Mouse (Mus musculus): Measurements from ENCODE around the gene Itln1. TPM values are rescaled to one million over a fixed set of nuclear protein-coding genes. Genes with fewer than 3 reads are reported as not detected.

The Itln1 gene
- polyA plus RNA-seq, 1 experiment, result not detected

GRCm38 (mm10) chr1:171532830-171533229, 2.3 kb downstream of the Itln1 start:
- no peak overlapping the region for H3K4me3 ChIP-seq (replicated peaks)
- no peaks in the 10 kb centered on the region for H3K9me3 ChIP-seq (ENCODE audit: control insufficient read depth, low read length)
- TF ChIP-seq TAL1 (IDR thresholded peaks at IDR 0.05; ENCODE audit: low read length) (no peak), GATA1 (IDR thresholded peaks at IDR 0.05; ENCODE audit: low read length) (no peak)
- H3K4me1 ChIP-seq (ENCODE audit: control insufficient read depth), result no peaks in the 10 kb centered on the region
- no peaks in the 10 kb centered on the region for H3K36me3 ChIP-seq (ENCODE audit: control insufficient read depth)
- H3K27me3 ChIP-seq (ENCODE audit: control insufficient read depth), result no peaks in the 10 kb centered on the region

- TF ChIP-seq GATA1 (IDR thresholded peaks at IDR 0.05; ENCODE audit: low read length), result no peak
- no peak for TF ChIP-seq TAL1 (IDR thresholded peaks at IDR 0.05; ENCODE audit: low read length)
- no peaks in the 10 kb centered on the region for H3K9me3 ChIP-seq (ENCODE audit: control insufficient read depth, low read length)
- H3K4me3 ChIP-seq (replicated peaks), result no peak overlapping the region
- no peaks in the 10 kb centered on the region for H3K36me3 ChIP-seq (ENCODE audit: control insufficient read depth)
- H3K4me1 ChIP-seq (ENCODE audit: control insufficient read depth), result no peaks in the 10 kb centered on the region
- no peaks in the 10 kb centered on the region for H3K27me3 ChIP-seq (ENCODE audit: control insufficient read depth)
Observed at GRCm38 (mm10) chr1:171531367-171531766, 3.7 kb downstream of the Itln1 start.

GRCm38 (mm10) chr1:171515557-171515956, 19.5 kb downstream of the Itln1 start:
- Histone ChIP-seq H3K27me3 (ENCODE audit: control insufficient read depth) (no peaks in the 10 kb centered on the region), H3K36me3 (ENCODE audit: control insufficient read depth) (no peaks in the 10 kb centered on the region), H3K4me3 (replicated peaks) (no peak overlapping the region), H3K9me3 (ENCODE audit: control insufficient read depth, low read length) (peaks cover 4% of the 10 kb centered on the region), H3K4me1 (ENCODE audit: control insufficient read depth) (no peaks in the 10 kb centered on the region)
- TF ChIP-seq TAL1 (IDR thresholded peaks at IDR 0.05; ENCODE audit: low read length) (no peak), GATA1 (IDR thresholded peaks at IDR 0.05; ENCODE audit: low read length) (no peak)

DNA sequence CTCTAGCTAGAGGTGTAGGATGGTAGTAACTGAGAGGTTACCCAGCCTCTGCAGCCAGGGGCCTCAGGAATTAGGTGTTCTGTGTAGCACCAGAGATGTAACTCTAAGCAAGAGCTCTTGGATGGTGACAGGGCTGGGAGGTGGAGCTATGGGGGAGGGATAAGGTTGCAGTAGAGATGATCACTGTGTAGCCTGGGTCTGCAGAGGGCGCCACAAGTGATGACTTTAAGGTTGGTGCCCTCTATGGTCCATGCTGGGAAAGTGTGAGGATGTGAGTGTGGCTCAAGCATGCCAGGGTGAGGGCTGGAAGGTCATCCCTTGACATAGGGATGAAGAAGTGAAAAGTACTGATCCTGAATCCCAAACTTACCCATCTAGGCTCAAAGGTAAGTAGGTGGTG, 20.1 kb downstream of the Itln1 start:
- TF ChIP-seq GATA1 (IDR thresholded peaks at IDR 0.05; ENCODE audit: low read length), result no peak; the same call in 1 of the 2 replicates
- TF ChIP-seq TAL1 (IDR thresholded peaks at IDR 0.05; ENCODE audit: low read length), result no peak
- Histone ChIP-seq H3K27me3 (ENCODE audit: control insufficient read depth) (no peaks in the 10 kb centered on the region), H3K9me3 (ENCODE audit: control insufficient read depth, low read length) (peaks cover 4% of the 10 kb centered on the region), H3K4me1 (ENCODE audit: control insufficient read depth) (no peaks in the 10 kb centered on the region), H3K36me3 (ENCODE audit: control insufficient read depth) (no peaks in the 10 kb centered on the region), H3K4me3 (replicated peaks) (no peak overlapping the region)

DNA sequence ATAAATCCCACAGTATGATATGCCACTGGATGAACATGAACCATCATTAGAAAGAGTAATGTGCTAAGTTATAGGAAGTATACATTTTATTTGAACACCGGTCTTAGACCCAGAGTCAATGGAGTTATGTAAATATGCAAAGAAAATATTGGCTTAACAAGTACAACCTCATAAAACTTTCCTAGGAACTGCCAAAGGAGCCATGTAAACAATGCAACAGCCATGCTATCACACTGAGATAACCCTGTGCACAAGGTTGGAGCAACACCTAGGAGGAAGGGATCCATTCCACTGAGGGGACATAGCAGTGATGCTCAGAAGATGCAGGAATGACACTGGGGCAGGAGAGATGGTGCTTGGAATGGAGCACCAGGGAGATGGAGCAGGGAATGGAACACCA, 21.3 kb downstream of the Itln1 start:
- Histone ChIP-seq H3K4me3 (replicated peaks) (no peak overlapping the region), H3K4me1 (ENCODE audit: control insufficient read depth) (no peaks in the 10 kb centered on the region), H3K9me3 (ENCODE audit: control insufficient read depth, low read length) (peaks cover 4% of the 10 kb centered on the region), H3K36me3 (ENCODE audit: control insufficient read depth) (no peaks in the 10 kb centered on the region), H3K27me3 (ENCODE audit: control insufficient read depth) (no peaks in the 10 kb centered on the region)
- TF ChIP-seq TAL1 (IDR thresholded peaks at IDR 0.05; ENCODE audit: low read length) (no peak), GATA1 (IDR thresholded peaks at IDR 0.05; ENCODE audit: low read length) (no peak)

GRCm38 (mm10) chr1:171513234-171513633, 21.9 kb downstream of the Itln1 start:
- Histone ChIP-seq H3K4me1 (ENCODE audit: control insufficient read depth) (no peaks in the 10 kb centered on the region), H3K36me3 (ENCODE audit: control insufficient read depth) (no peaks in the 10 kb centered on the region), H3K27me3 (ENCODE audit: control insufficient read depth) (no peaks in the 10 kb centered on the region), H3K4me3 (replicated peaks) (no peak overlapping the region), H3K9me3 (ENCODE audit: control insufficient read depth, low read length) (peaks cover 2% of the 10 kb centered on the region)
- no peak for TF ChIP-seq GATA1 (IDR thresholded peaks at IDR 0.05; ENCODE audit: low read length)
- no peak for TF ChIP-seq TAL1 (IDR thresholded peaks at IDR 0.05; ENCODE audit: low read length)

GRCm38 (mm10) chr1:171504586-171504985, 30.5 kb downstream of the Itln1 start:
- Histone ChIP-seq H3K27me3 (ENCODE audit: control insufficient read depth) (no peaks in the 10 kb centered on the region), H3K4me1 (ENCODE audit: control insufficient read depth) (peaks cover 21% of the 10 kb centered on the region), H3K36me3 (ENCODE audit: control insufficient read depth) (no peaks in the 10 kb centered on the region), H3K9me3 (ENCODE audit: control insufficient read depth, low read length) (no peaks in the 10 kb centered on the region; the same call in 1 of the 2 replicates), H3K4me3 (replicated peaks) (peak overlapping the region; percentile 81)
- TF ChIP-seq TAL1 (IDR thresholded peaks at IDR 0.05; ENCODE audit: low read length), result no peak
- no peak for TF ChIP-seq GATA1 (IDR thresholded peaks at IDR 0.05; ENCODE audit: low read length)

DNA sequence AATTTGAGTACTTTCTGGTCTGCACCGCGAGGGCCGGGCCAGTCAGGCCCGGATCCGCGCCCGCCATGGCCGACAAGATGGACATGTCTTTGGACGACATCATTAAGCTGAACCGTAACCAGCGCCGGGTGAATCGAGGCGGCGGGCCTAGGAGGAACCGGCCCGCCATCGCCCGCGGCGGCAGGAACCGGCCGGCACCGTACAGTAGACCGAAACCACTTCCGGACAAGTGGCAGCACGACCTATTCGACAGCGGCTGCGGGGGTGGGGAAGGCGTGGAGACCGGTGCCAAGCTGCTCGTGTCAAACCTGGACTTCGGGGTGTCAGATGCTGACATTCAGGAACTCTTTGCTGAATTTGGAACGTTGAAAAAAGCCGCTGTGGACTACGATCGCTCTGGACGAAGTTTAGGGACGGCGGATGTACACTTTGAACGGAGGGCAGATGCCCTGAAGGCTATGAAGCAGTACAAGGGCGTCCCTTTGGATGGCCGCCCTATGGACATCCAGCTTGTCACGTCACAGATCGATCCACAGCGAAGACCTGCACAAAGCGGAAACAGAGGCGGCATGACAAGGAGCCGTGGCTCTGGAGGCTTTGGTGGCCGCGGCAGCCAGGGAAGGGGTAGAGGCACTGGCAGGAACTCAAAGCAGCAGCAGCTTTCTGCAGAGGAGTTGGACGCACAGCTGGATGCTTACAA, 31.4 kb downstream of the Itln1 start:
- no peaks in the 10 kb centered on the region for H3K27me3 ChIP-seq (ENCODE audit: control insufficient read depth)
- no peaks in the 10 kb centered on the region for H3K36me3 ChIP-seq (ENCODE audit: control insufficient read depth)
- H3K9me3 ChIP-seq (ENCODE audit: control insufficient read depth, low read length), result no peaks in the 10 kb centered on the region
- TF ChIP-seq GATA1 (IDR thresholded peaks at IDR 0.05; ENCODE audit: low read length) (no peak), TAL1 (IDR thresholded peaks at IDR 0.05; ENCODE audit: low read length) (no peak)
- peak overlapping the region; percentile 81 for H3K4me3 ChIP-seq (replicated peaks)
- H3K4me1 ChIP-seq (ENCODE audit: control insufficient read depth), result peaks cover 21% of the 10 kb centered on the region

DNA sequence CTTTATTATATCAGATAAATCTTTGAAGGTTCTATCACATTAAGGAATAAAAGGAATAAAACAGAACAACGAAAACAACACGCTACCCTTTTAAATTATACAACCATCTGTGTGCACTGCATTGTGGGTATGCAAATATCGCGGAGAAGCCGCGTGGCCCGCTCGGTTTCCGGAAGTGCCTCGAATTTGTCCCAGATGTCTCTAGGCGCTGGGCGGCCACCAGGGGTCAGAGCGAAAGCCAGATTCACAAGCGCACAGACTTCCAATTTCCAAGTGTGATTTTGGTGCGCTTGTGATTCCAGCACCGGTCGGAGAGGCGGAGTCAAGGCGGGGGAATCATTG, 31.9 kb downstream of the Itln1 start, which contains the start of gene Alyref2:
Gene Alyref2 (plus strand): TSS at position 229 of the 342 bp plus-strand sequence.
- H3K4me3 ChIP-seq (replicated peaks), result peak within 1 kb of the TSS; percentile 81
- H3K27me3 ChIP-seq (ENCODE audit: control insufficient read depth), result no peaks in the 10 kb centered on the region
- H3K4me1 ChIP-seq (ENCODE audit: control insufficient read depth), result peaks cover 21% of the 10 kb centered on the region
- no peaks in the 10 kb centered on the region for H3K36me3 ChIP-seq (ENCODE audit: control insufficient read depth)
- TF ChIP-seq GATA1 (IDR thresholded peaks at IDR 0.05; ENCODE audit: low read length), result no peak
- no peak for TF ChIP-seq TAL1 (IDR thresholded peaks at IDR 0.05; ENCODE audit: low read length)
- no peaks in the 10 kb centered on the region for H3K9me3 ChIP-seq (ENCODE audit: control insufficient read depth, low read length)

All from erythroblast, embryonic 14.5 days (primary cell).